Mouse (Mus musculus) testis, postnatal 14 days (tissue): ENCODE data around the gene Gm20458.

Experiments
- DNase-seq: peaks from one replicate; pipeline ENCODE4 v3.0.0; 2021; ENCODE audit warnings: low spot score

Gene Gm20458

GRCm38 (mm10) chr2:164435216-164436090, 25.3 kb upstream of the Gm20458 start:
- DNase-seq, result no peak

DNA sequence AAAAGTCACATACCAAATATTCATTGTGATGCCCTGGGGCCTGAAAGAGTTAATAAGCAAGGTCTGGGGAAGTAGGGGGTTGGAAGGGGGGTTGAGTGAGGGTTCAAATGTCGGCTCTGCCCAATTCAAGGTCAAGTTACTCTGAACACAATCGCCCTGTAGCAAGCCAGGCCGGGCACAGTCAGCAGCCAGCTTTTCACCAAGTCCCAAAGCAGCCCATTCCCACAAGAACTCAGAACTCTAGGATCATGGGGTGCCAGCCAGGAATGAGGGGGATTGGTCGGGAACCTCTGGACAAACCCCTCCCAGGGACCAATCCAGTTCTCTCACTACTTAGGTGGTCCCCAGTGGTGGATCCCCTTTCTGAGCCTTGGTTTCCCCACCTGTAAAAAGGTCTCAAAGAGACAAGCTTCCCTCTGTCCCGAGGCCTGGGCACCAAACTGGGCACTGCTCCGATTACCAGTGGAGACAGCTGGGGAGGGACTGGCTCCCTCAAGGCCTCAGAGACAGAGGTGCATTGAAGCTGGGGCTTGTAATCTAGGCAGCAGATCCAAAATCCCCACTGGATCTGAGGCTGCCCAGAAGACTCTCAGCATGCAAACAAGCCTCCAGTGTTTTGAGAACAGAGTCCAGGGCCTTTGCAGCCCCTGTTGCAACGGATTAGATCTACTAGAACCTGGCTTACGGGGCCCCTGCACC, 24.4 kb upstream of the Gm20458 start:
- no peak for DNase-seq

- DNase-seq, result no peak
Measured at GRCm38 (mm10) chr2:164436961-164437360, 23.8 kb upstream of the Gm20458 start.

- no peak for DNase-seq
Measured at GRCm38 (mm10) chr2:164437710-164438109, 23.1 kb upstream of the Gm20458 start.

GRCm38 (mm10) chr2:164438257-164438656, 22.5 kb upstream of the Gm20458 start:
- DNase-seq, result no peak

DNA sequence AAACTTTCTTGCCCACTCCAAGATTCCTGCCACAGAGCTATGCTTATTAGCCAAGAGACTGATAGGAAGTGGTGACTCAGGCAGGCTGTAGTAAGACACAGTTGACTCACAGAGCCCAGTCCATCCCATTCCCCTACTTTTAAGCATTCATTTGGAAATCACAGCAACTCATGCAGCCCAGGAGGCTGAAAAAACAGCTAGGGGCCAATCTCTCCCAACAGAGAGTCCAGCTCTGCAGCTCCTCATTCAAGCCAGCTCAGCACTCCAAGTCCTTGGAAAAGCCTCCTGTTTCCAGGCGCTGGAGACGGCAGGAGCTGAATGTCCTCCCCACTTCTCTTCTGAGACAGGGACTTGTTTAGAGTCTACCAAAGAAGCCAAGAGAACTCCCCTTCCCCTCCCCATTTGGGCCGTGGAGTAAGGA, 21.8 kb upstream of the Gm20458 start:
- peak; percentile 52 for DNase-seq

DNA sequence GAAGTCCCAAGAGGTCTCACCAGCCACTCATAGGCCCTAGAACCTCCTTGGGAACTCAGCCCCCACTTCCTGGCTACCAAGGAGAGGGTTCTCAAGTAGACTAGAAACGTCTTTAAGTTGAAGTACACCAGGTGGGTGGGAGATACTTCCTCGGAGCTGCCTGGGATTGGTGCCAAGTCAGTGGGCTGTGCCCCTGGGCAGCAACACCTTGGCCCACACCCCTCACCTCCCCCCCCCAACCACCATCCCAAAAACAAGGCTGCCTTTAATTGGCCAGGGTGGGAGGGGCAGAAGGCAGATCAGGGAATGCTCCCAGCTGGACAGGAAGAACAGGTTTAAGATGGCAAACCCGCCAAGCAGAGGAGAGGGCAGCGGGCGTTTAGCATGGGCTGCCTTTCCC, 20.5 kb upstream of the Gm20458 start:
- DNase-seq, result no peak

DNA sequence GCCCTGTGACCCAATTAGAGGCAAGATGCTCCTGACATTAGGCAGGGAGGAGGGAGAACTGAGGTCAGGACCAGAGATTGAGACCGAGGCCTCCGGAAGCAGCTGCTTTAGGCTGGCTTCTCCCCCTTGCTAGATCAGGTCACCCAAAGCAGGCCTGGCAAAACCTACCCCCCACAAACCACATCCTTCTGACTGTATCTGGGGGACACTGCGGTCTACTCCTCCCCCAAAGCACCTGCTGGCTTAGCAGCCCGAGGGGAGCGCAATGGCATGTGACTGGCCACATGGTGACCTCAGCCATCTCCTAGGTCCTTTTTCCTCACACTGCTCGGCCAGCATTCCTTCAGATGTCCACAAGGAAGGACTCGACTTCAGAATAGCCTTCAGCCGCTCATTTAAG, 19.6 kb upstream of the Gm20458 start:
- no peak for DNase-seq

DNA sequence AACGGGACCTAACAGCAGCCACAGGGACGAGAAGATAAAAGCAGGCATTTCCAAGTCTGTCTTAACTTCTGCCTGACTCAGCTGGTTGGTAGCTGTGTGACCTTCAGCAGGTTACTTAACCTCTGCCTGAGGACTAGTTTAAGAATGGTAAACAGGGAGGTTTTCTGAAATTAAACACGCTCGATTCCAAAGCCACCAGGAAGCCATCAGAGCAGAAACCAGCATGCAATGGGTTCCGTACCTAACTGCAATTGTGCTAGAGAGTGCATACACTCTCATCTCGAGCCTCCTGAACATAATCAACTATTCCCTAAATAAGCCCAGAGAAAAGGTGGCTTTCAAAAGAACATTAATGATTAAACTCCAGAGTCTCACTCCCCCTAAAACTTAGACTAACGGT, 19.0 kb upstream of the Gm20458 start:
- no peak for DNase-seq

DNA sequence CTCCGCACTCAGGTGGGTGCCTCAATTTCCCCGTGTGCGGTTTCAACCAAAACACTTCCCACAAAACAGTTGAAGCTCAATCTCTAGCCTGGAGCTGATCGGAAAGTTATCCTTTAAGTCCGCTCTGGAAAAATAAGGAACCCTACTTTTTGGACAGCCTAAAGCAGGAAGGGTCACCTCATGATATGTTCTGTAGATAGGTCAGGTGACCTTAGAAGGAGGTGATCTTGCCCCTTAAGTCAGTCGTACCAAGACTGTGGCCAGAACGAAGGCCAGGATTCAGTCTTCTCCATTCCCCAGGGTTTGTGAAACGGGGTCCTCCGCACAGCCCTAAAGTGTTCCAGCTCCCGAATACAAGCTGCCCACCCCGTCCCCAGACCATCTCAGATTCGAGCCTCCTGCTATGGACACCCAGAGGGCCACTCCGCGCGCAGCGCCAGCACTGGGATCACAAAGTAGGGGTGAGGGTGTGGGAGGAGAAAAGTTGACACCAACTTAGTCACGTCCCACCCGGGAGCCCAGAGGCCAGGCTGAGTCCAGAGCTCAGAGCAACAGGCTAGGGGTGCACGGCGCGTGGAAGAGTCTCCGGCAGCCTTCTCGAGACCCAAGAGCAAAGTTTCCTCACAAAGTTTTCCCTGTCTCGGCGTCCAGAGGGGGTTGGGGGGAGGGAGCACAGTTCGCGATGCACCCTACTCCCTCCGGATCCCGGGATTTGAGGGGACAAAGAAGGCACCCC, 18.3 kb upstream of the Gm20458 start:
- DNase-seq, result no peak

DNA sequence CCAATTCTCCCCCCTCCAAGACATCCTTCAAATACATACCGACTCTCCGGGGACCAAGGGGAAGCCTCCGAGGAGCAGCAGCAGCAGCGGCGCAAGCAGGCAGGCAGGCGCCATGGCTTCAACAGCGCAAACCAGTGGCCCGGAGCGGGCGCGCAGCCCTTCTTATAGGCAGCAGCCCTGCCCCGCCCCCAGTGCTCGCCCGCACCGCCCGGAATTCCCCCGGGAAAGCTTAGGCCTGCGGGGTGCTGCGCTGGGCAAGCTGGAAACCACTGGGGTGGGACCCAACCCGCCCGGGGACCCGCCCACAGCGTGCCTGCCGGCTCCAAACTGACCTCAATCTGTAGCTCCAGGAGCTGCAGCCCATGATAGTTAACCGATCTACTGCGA, 17.7 kb upstream of the Gm20458 start:
- peak; percentile 82 for DNase-seq

- DNase-seq, result no peak
Measured at GRCm38 (mm10) chr2:164443460-164444000, 17.2 kb upstream of the Gm20458 start, which contains the start of gene Sdc4. Gene Sdc4 (minus strand): TSS chr2:164443887.

DNA sequence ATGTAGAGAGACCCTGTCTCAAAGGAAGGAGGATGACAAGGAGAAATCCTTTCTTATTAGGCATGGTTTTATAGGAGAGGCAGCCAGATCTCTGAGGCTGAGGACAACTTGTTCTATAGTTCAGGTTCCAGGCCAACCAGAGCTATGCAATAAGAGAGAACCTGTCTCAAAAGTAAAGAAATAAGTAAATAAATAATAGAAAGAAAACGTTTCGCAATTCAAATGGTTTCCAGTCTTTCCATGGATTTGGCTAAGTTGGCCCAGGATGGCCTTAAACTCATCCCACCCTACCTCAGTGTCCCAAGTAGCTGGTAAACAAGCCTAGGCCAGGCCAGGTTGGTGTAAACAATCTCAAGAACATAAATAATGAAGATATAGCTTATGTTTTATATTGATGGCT, 16.1 kb upstream of the Gm20458 start:
- no peak for DNase-seq

DNA sequence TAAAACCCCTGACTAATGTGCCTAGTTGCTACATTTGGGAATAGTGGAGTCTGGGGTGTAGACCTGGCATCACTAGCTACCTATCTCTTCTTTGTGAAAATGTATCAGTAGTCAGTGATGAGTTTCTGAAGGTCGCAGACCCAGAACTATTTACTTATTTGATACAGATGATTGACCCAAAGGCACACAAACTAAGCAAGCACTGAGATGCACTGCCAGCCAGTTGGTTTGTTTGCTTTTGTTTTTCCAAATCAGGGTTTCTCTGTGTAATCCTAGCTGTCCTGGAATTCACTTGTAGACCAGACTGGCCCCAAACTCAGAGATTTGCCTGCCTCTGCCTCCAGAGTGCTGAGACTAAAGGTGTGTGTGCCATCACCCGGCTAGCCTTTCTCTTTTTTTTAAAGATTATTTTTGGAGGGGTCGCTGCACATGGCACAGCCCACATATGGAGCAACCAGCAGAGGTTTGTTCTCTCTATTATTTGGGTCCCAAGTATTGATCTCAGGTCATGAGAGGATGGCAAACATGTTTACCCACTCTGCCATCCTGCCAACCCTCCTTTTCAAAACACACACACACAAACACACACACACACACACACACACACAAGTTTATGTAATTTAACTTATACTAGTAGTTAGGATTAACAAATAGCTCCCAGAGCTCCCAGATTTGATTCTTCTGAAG, 15.2 kb upstream of the Gm20458 start:
- DNase-seq, result no peak

GRCm38 (mm10) chr2:164446086-164446469, 14.7 kb upstream of the Gm20458 start:
- no peak for DNase-seq

GRCm38 (mm10) chr2:164448140-164448539, 12.6 kb upstream of the Gm20458 start:
- no peak for DNase-seq

DNA sequence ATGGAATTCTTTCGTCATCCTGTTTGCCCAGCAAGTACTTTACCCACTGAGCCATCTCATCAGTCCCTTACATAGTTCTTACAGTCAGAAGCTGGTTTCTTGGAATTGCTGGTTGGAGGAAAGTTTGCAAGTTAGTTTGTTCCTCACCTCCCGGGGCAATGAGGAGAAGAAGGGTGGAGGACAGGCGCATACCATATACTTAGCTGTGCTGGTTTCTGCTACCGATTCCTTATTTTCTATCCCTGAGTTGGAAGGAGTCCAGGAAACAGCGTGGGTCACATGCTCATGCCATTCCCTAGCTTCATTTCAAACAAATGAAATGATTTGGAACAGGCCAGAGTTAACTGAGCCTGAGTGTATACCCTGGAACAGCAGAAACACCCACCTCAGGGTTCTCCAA, 11.8 kb upstream of the Gm20458 start:
- no peak for DNase-seq

DNA sequence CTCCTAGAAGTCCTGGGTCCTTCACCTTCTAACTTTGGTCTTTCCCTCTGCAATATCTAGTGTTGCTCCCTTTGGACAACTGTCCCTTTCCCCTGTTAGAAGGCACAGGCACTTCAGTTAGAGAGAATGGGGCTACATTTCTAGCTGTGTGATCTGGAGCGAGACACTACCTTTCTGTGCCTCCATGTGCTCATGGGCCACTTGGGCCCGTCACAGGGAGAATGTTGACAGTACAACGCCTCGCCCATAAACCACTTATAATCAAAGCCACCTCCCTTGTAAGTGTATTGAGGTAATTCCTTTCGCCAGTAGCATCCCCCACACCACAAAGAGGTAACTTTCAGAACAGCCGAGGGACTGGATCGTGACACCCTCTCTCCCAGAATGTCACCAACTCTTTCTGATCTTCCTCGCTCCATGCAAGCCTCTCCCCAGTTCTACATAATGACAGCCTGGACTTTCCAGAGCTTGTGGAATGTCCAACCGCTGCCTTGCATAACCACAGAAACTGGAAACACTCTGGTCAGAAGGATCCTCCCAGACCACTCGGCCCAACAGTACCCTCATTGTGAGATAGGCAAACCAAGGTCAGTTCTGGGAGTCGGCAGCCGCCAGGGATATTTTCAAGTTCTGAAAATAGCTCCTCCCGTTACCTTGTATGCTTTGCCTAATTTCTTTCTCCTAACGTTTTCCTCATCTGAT, 11.3 kb upstream of the Gm20458 start:
- DNase-seq, result peak; percentile 68

DNA sequence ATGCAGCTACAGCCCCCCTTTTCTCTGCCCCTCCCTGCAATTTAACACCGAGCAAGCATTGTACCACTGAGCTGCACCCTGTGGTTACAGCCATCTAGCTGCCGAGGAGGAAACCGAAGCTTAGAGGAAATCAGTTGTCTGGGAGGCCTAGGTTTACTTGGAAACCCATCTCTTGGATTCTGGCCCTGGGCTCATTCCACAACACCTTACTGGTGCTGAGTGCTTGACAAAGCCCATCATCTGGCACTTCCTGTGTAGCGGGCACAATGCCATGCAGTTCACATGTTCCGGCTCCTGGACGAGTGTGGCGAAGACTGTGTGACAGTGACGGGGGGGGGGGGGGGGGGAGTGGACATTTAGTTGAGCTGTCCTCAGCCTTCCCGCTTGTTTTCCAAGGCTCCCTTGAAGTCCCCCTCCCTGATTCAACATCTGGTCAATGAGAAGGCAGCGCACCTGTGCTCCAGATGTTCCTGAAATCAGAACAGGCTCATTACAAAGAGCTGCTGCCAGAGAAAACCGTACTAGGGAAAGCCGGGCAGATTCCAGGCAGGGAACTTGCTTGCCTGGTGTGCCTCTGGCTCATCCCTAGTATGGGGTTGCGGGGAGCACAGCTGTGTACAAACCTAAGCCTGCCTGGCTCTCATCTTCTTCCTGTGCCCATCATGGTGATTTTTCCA, 8.6 kb upstream of the Gm20458 start:
- DNase-seq, result no peak

- no peak for DNase-seq
Measured at GRCm38 (mm10) chr2:164453047-164453757, 7.6 kb upstream of the Gm20458 start.
